Mouse (Mus musculus): ENCODE measurements around the gene Tnfsf8.
A peak's percentile ranks its signal among the peaks of the same experiment; 100 is the strongest.

Gene Tnfsf8

DNA sequence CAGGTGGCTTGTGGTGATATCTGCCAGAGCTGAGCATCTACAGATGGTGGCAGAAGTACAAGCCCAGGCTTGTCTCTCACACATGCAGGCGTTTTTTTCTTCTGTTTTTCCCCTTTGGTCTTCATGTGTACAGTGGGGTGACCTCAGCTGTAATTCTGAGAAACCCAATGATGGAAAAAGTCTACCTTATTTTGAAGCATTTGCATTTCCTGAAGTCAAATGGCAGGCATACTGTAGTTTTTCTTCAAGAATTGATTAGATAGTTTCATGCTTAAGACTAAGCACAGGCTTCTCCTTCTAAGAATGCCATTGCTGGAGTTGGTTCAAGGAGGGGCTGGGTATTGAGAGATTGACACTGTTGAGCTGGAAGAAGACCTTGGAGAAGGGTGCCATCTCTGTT, 18.9 kb downstream of the Tnfsf8 start:
- DNase-seq (ENCODE audit: low spot score in 2 of 2), result no peak

DNA sequence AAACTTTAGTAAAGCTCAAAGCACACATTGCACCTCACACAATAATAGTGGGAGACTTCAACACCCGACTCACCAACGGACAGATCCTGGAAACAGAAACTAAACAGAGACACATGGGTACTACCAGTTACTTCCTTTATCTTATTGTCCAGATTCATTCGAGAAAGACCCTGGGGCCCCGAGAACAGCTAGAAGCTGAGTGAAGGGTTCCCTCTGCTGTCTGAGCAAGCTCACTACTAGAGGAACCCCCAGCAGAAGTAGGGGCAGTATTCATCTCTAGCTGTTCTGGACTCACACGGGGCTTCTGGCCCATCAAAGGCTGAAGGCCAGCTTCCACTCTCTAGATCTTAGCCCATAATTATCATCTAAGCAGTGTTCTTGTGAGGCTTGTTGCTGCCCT, 20.7 kb downstream of the Tnfsf8 start:
- peak in 1 of 2 experiments; percentile 13 for DNase-seq (ENCODE audit: low spot score in 2 of 2)

DNA sequence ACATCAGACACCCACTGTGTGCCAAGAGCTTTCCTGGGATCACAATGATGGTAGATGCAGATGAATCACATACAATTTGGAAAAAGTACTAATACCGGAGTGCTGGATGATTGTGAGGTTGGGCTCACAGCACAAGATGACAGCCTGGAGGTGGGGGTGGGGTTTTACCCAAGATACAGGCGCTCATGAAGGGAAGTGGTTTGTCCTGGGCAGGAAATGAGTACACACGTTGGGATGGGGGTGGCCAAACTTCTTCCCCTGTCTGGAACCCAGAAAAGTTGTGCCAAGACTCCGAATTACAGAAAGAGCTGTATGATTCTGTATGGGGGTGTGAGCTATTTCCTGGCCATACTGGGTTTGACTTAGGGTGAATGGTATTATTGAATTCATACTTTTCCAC, 38.0 kb downstream of the Tnfsf8 start:
- no peak for DNase-seq (ENCODE audit: low spot score in 2 of 2)

DNA sequence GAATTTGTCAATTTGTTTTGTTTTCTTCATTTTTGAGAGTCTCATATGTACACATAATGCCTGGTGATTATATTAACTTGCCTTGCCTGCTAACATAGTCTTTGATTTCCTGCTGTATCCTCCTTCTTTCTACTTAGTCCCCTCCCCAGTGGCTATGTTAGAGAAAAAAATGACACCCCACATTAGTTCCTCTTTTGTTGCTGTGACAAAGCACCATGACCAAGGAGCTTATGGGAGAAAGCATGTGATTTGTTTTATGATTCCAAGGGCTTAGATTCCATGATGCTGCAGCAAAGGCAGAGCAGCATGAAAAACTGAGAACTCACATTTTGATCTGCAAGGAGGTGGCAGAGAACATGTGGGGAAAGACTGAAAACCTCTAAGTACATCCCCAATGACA, 43.6 kb downstream of the Tnfsf8 start:
- no peak for DNase-seq (ENCODE audit: low spot score in 2 of 2)

DNA sequence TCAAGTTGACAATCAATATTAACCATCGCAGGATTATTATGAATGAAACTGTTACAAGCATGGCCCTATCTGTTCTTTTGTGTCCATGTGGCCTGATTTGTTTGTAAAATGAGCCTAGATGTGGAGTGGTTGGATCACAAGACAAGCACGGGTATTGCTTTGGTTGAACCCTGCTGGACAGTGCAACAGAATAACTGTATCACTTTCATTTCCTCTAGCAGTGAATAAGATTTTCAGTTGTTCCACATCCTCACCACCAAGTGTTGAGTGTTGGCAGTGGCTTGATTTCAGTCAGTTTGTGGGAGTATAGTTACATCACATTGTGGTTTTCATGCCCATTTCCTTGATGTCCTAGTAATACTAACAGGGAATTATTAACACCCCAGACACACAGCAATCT, 45.5 kb downstream of the Tnfsf8 start:
- DNase-seq (ENCODE audit: low spot score in 2 of 2), result no peak

- no peak for DNase-seq (ENCODE audit: low spot score in 2 of 2)
These were observed 63.1 kb downstream of the Tnfsf8 start for GRCm38 (mm10) chr4:63798083-63798482.

GRCm38 (mm10) chr4:63796527-63796926, 64.6 kb downstream of the Tnfsf8 start:
- DNase-seq (ENCODE audit: low spot score in 2 of 2), result no peak

DNA sequence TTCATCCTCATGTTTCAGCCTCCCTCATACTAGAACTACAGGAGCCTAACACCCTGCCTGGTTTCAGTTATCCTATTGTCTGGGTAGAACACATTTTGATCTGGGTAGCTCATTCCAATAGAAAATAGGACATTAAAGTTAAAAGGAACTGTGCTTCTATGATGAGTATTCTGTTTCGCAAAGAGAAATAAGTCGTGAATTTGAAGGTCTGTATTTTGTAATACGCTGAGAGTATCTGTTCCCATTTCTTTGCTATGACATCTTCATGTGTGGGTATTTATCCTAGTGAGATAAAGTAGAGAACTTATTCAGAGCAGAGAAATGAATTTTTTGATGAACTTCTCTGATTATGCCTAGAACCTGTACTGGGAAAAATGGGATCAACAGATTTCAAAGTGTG, 68.8 kb downstream of the Tnfsf8 start:
- no peak for DNase-seq (ENCODE audit: low spot score in 2 of 2)

GRCm38 (mm10) chr4:63785466-63785865, 75.7 kb downstream of the Tnfsf8 start:
- DNase-seq (ENCODE audit: low spot score in 2 of 2), result no peak

DNA sequence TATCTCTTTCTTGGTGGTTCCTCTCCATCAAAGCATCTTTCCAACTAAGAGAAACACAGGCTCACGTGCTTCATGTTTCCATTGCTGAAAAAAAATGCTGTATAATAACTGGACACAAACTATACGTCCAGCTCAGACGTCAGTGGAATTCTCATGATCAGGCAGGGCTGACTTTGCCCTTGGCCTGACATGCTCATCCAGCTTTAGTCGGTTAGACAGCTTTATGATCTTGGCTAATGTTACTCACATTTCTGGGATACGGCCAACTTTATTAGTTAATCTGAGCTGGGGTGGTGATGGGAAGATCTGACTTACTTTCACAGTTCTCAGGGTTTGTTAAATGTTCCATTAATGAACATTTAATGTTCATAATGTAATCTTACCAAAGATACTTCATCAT, 77.3 kb downstream of the Tnfsf8 start:
- DNase-seq (ENCODE audit: low spot score in 2 of 2), result no peak

- DNase-seq (ENCODE audit: low spot score in 2 of 2), result no peak
These were observed 78.1 kb downstream of the Tnfsf8 start for GRCm38 (mm10) chr4:63782970-63783613.

Measured in left cerebral cortex, adult 9 months (tissue).